Mouse (Mus musculus) forebrain, embryonic 13.5 days (tissue): ENCODE measurements around the gene Pno1. TPM values are rescaled to one million over a fixed set of nuclear protein-coding genes. Genes with fewer than 3 reads are reported as not detected.

ENCODE experiments used
- ATAC-seq: fragments of 200-750 bp; cut with Nextera tagmentation; 2 replicates; pipeline ENCODE4 v1.8.0; 2017
- H3K27ac ChIP-seq: fragments of 300-500 bp; sonication (generic); 2 replicates; pipeline ENCODE4 v1.5.1; 2015; ENCODE audit warnings: inconsistent platforms, mild to moderate bottlenecking, moderate library complexity
- H3K27me3 ChIP-seq: fragments of 300-500 bp; sonication (generic); 2 replicates; pipeline ENCODE4 v1.6.1; 2015; ENCODE audit warnings: mild to moderate bottlenecking, inconsistent platforms
- H3K36me3 ChIP-seq: fragments of 300-500 bp; sonication (generic); 2 replicates; pipeline ENCODE4 v1.6.1; 2015; ENCODE audit warnings: mild to moderate bottlenecking, inconsistent platforms; ENCODE audit not compliant: poor library complexity, severe bottlenecking
- H3K4me1 ChIP-seq: fragments of 300-500 bp; sonication (generic); 2 replicates; pipeline ENCODE4 v1.6.1; 2015; ENCODE audit warnings: inconsistent platforms
- H3K4me2 ChIP-seq: fragments of 300-500 bp; sonication (generic); 2 replicates; pipeline ENCODE4 v1.6.1; 2015; ENCODE audit warnings: inconsistent platforms, mild to moderate bottlenecking, moderate library complexity
- H3K4me3 ChIP-seq: fragments of 300-500 bp; sonication (generic); 2 replicates; pipeline ENCODE4 v1.5.1; 2015; ENCODE audit warnings: mild to moderate bottlenecking, inconsistent platforms
- H3K9ac ChIP-seq: fragments of 300-500 bp; sonication (generic); 2 replicates; pipeline ENCODE4 v1.6.1; 2015; ENCODE audit warnings: mild to moderate bottlenecking, inconsistent platforms
- H3K9me3 ChIP-seq: fragments of 300-500 bp; sonication (generic); replicated peaks from 2 replicates; pipeline ENCODE4 v1.6.1; 2016; ENCODE audit warnings: inconsistent platforms
- WGBS: fragments of 180-500 bp; shearing (Covaris S2); methylation state at CpG from one replicate; pipeline ENCODE4 v1.1.7; 2015; 5-methylcytosine and 5-hydroxymethylcytosine counted together
- polyA plus RNA-seq: library from polyadenylated mRNA; unstranded; fragments of >200 nt; fragmentation: Nextera tagmentation; extraction: Ambion mirVana; gene quantifications from 2 replicates; pipeline ENCODE4 v1.2.1, GENCODE M21; 2015

Pno1 gene
- polyA plus RNA-seq, 1 experiment from 2014 or later: 53.9 TPM

DNA sequence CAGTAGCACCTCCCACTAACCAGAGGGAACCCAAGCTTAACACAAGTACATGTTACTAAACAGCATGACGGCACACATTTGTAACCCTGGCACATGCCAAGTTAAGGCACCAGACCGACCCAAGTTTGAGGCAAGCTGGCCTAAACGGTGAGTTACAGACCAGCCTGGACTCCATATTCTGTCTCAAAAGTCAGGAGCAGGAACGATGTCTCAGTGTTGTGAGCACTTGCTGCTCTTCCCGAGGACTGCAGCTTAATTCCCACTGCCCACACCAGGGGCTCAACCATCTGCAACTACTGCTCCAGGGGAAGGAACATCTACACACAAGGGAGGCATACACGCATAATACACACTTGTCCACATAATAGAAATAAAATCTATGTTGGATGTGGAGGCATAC is 8.9 kb downstream of the Pno1 start:
- whole genome bisulfite sequencing: 86% methylated on average over 6 of the region's 6 CpGs
- Histone ChIP-seq H3K27ac (no peak overlapping the region), H3K4me2 (no peak overlapping the region), H3K27me3 (no peaks in the 10 kb centered on the region), H3K9ac (no peak overlapping the region), H3K36me3 (peaks cover 61% of the 10 kb centered on the region), H3K4me1 (no peaks in the 10 kb centered on the region), H3K4me3 (no peak overlapping the region), H3K9me3 (no peaks in the 10 kb centered on the region)
- no peak for ATAC-seq

DNA sequence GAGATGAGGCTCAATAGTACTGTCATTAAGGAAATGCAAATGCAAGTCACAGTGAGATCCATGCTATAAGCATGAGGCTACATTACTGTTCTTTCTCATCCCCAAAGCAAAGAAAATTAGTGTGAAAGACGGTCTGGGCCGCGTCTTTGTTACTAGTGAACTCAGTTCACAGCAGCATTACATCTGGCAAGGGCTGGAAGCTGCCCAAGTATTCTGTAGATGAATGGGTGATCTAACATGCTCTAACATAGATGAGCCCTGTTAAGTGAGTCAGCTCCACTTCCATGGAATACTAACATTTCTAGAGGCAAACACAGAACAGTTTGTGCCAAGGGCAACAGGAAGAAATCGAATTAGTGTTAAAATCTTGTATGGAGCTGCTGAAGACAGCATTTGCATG is 10.4 kb downstream of the Pno1 start:
- H3K4me3 ChIP-seq: no peak overlapping the region
- H3K4me1 ChIP-seq: no peaks in the 10 kb centered on the region
- H3K9me3 ChIP-seq: no peaks in the 10 kb centered on the region
- ATAC-seq: no peak
- no peaks in the 10 kb centered on the region for H3K27me3 ChIP-seq
- 94% methylated on average over 4 of the region's 4 CpGs for WGBS
- H3K4me2 ChIP-seq: no peak overlapping the region
- H3K36me3 ChIP-seq: peaks cover 63% of the 10 kb centered on the region
- no peak overlapping the region for H3K9ac ChIP-seq
- no peak overlapping the region for H3K27ac ChIP-seq

GRCm38 (mm10) chr11:17199840-17200501 is 11.4 kb downstream of the Pno1 start:
- WGBS: 96% methylated on average over 3 of the region's 3 CpGs

DNA sequence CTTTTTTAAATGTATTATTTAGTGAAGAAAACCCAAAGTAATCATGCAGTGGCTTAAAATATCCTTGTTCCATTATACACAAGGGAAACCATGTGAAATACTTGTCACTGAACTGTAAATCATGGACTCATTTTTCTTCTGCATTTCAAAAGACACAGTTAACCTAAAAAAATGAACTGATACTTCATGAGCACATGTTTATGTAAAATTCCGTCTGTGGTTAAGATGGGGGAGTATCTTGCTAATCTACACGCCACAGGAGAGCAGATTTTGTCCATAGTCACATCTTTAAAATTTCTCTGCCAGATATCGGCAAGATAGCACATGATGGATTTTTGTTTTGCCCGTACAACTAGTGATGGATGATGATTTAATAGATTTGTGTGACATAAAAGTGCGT is 12.2 kb downstream of the Pno1 start:
- no peak overlapping the region for H3K27ac ChIP-seq
- no peaks in the 10 kb centered on the region for H3K27me3 ChIP-seq
- H3K9me3 ChIP-seq: no peaks in the 10 kb centered on the region
- ATAC-seq: no peak
- H3K9ac ChIP-seq: no peak overlapping the region
- H3K4me3 ChIP-seq: no peak overlapping the region
- no peaks in the 10 kb centered on the region for H3K4me1 ChIP-seq
- WGBS: 95% methylated on average over 5 of the region's 5 CpGs
- no peak overlapping the region for H3K4me2 ChIP-seq
- peaks cover 72% of the 10 kb centered on the region for H3K36me3 ChIP-seq

More at GRCm38 (mm10) chr11:17199840-17200501, 11.4 kb downstream of the Pno1 start:
- H3K4me1 ChIP-seq: no peaks in the 10 kb centered on the region
- H3K4me2 ChIP-seq: no peak overlapping the region
- no peaks in the 10 kb centered on the region for H3K9me3 ChIP-seq
- no peak for ATAC-seq
- no peaks in the 10 kb centered on the region for H3K27me3 ChIP-seq
- no peak overlapping the region for H3K27ac ChIP-seq
- no peak overlapping the region for H3K4me3 ChIP-seq
- peaks cover 70% of the 10 kb centered on the region for H3K36me3 ChIP-seq
- H3K9ac ChIP-seq: no peak overlapping the region

- Histone ChIP-seq H3K4me3 (no peak overlapping the region), H3K4me2 (no peak overlapping the region), H3K27ac (no peak overlapping the region), H3K9ac (no peak overlapping the region), H3K36me3 (peaks cover 32% of the 10 kb centered on the region), H3K4me1 (peaks cover 5% of the 10 kb centered on the region), H3K27me3 (no peaks in the 10 kb centered on the region), H3K9me3 (no peaks in the 10 kb centered on the region)
- ATAC-seq: 0 out of 2 replicates have a peak, but pooled peaks have one; percentile 27
- WGBS: 43% methylated on average over 9 of the region's 9 CpGs
These were observed 19.1 kb downstream of the Pno1 start for GRCm38 (mm10) chr11:17192151-17192844.

DNA sequence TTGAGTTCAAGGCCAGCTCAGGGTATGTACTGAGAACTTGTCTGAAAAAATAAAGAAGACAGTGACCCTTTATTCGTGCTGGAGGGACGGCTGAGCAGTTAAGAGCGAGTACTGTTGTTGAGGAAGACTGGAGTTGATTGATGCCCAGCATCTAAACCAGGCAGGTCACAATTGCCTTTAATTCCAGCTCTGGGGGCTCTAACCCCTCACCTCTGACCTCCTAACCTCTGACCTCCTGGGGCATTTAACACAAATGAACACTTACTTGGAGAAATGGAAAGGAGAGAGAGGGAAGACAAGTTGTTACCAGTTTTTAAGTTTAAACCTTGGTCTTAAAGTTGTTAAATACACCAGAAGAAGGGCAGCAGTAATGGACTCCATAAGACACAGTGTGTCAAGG is 22.6 kb downstream of the Pno1 start:
- H3K36me3 ChIP-seq: no peaks in the 10 kb centered on the region
- H3K4me2 ChIP-seq: no peak overlapping the region
- ATAC-seq: no peak
- H3K27ac ChIP-seq: no peak overlapping the region
- H3K9ac ChIP-seq: no peak overlapping the region
- H3K9me3 ChIP-seq: no peaks in the 10 kb centered on the region
- H3K4me1 ChIP-seq: peaks cover 5% of the 10 kb centered on the region
- no peak overlapping the region for H3K4me3 ChIP-seq
- 62% methylated on average over 3 of the region's 3 CpGs for WGBS
- H3K27me3 ChIP-seq: no peaks in the 10 kb centered on the region

- Histone ChIP-seq H3K9ac (no peak overlapping the region), H3K36me3 (no peaks in the 10 kb centered on the region; the same call in 1 of the 2 replicates), H3K9me3 (no peaks in the 10 kb centered on the region), H3K4me2 (no peak overlapping the region), H3K4me3 (no peak overlapping the region), H3K27me3 (no peaks in the 10 kb centered on the region), H3K27ac (no peak overlapping the region), H3K4me1 (peaks cover 5% of the 10 kb centered on the region)
- no peak for ATAC-seq
- WGBS: 83% methylated on average over 3 of the region's 3 CpGs
These were observed 23.7 kb downstream of the Pno1 start for GRCm38 (mm10) chr11:17187649-17188048.

- H3K4me2 ChIP-seq: no peak overlapping the region
- no peak for ATAC-seq
These were observed 28.2 kb downstream of the Pno1 start for GRCm38 (mm10) chr11:17183165-17183564.

DNA sequence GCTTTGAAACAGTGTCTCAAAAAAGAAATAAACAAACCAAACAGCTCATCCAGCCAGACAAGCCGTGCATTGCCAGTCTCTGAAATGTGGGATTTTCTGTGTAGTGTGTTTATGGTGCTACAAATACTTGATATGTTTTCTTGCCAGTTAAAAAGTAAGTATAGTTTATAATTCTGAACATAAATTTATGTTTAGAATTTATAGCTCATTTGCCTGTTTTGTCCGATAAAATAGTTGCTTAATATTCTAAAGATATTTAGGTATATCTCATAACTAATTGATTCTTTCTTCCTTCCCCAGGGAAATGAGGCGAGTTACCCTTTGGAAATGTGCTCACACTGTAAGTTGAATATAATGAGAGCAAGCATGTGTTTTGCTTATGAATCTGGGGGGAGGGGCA is 29.6 kb downstream of the Pno1 start, which contains the start of gene Wdr92:
Gene Wdr92, plus strand, starts transcription at position 301 of the 400 bp plus-strand sequence.
- Histone ChIP-seq H3K4me2 (no peak within 1 kb of the TSS), H3K27ac (no peak within 1 kb of the TSS), H3K4me3 (no peak within 1 kb of the TSS), H3K4me1 (peaks cover 5% of the 10 kb centered on the region; the same call in 1 of the 2 replicates), H3K27me3 (no peaks in the 10 kb centered on the region), H3K9ac (no peak within 1 kb of the TSS), H3K9me3 (no peaks in the 10 kb centered on the region), H3K36me3 (no peaks in the 10 kb centered on the region; the same call in 1 of the 2 replicates)
- WGBS: 83% methylated on average over 3 of the region's 3 CpGs
- ATAC-seq: no peak

More at GRCm38 (mm10) chr11:17183165-17183564, 28.2 kb downstream of the Pno1 start:
- Histone ChIP-seq H3K36me3 (no peaks in the 10 kb centered on the region; the same call in 1 of the 2 replicates), H3K4me3 (no peak overlapping the region), H3K4me1 (peaks cover 5% of the 10 kb centered on the region; the same call in 1 of the 2 replicates), H3K9me3 (no peaks in the 10 kb centered on the region), H3K27me3 (no peaks in the 10 kb centered on the region), H3K27ac (no peak overlapping the region), H3K9ac (no peak overlapping the region)
- WGBS: 91% methylated on average over 2 of the region's 2 CpGs

DNA sequence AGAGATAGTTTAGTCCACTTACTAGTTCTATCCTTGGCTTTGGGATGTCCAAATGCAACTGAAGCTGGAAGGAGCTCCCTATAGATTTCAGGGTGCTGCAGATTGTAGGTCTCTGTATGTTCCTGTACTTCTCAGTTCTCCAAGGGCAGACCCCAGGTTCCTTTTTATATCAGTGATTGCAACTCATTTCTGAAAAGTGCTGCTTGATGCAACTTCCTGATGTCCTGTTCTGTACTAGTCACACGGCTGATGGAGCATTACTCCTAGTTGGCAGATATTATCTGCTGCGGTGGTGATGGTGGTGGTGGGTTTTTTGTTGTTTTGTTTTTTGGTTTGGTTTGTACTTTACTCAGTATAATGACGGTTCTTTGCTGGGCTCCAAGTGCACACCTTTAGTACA is 30.6 kb downstream of the Pno1 start:
- H3K36me3 ChIP-seq: no peaks in the 10 kb centered on the region; the same call in 1 of the 2 replicates
- no peak for ATAC-seq
- WGBS: 93% methylated on average over 3 of the region's 3 CpGs

GRCm38 (mm10) chr11:17176638-17177037 is 34.7 kb downstream of the Pno1 start:
- no peak overlapping the region for H3K27ac ChIP-seq
- H3K4me2 ChIP-seq: no peak overlapping the region
- no peaks in the 10 kb centered on the region for H3K27me3 ChIP-seq
- no peak overlapping the region for H3K4me3 ChIP-seq
- H3K4me1 ChIP-seq: peaks cover 5% of the 10 kb centered on the region; the same call in 1 of the 2 replicates
- WGBS: 88% methylated on average over 1 of the region's 1 CpGs
- no peak overlapping the region for H3K9ac ChIP-seq
- peaks cover 11% of the 10 kb centered on the region for H3K36me3 ChIP-seq
- peaks cover 7% of the 10 kb centered on the region; the same call in 1 of the 2 replicates for H3K9me3 ChIP-seq
- no peak for ATAC-seq

More for the DNA sequence above, 30.6 kb downstream of the Pno1 start:
- Histone ChIP-seq H3K27ac (no peak overlapping the region), H3K9ac (no peak overlapping the region), H3K4me3 (no peak overlapping the region), H3K27me3 (no peaks in the 10 kb centered on the region), H3K9me3 (no peaks in the 10 kb centered on the region), H3K4me2 (no peak overlapping the region), H3K4me1 (peaks cover 5% of the 10 kb centered on the region; the same call in 1 of the 2 replicates)

GRCm38 (mm10) chr11:17172300-17172699 is 39.1 kb downstream of the Pno1 start:
- no peak overlapping the region for H3K9ac ChIP-seq
- no peak for ATAC-seq
- H3K36me3 ChIP-seq: peaks cover 11% of the 10 kb centered on the region
- peaks cover 8% of the 10 kb centered on the region; the same call in 1 of the 2 replicates for H3K4me1 ChIP-seq
- no peak overlapping the region for H3K4me2 ChIP-seq
- 98% methylated on average over 4 of the region's 4 CpGs for WGBS
- no peak overlapping the region for H3K27ac ChIP-seq
- H3K27me3 ChIP-seq: no peaks in the 10 kb centered on the region
- peaks cover 7% of the 10 kb centered on the region; the same call in 1 of the 2 replicates for H3K9me3 ChIP-seq
- H3K4me3 ChIP-seq: no peak overlapping the region
